Mouse (Mus musculus): ENCODE measurements around the gene Nipal3. TPM values are rescaled to one million over a fixed set of nuclear protein-coding genes. Genes with fewer than 3 reads are reported as not detected.

The Nipal3 gene
- polyA plus RNA-seq, 1 experiment from 2014 or later, result 5.2 TPM

DNA sequence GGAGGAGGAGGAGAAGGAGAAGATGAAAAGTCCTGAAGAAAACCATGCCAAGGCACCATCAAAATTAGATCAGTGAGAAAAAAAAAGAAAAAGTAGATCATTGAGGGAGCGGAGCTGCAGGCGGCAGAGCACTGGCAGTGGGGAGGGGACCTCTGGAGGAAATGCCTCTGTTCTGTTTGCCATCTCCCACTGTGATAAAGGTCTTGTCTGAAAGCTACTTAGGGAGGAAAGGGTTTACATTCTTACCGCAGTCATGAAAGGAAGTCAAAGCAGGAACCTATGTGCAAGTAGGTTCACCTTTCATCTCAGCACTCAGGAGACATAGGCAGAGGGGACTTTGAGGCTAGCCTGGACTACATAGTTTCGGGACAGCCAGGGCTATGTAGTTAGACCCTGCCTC lies 6.7 kb upstream of the Nipal3 start:
- H3K27me3 ChIP-seq, result no peaks in the 10 kb centered on the region
- 43% methylated on average over 4 of the region's 4 CpGs for WGBS
- H3K4me3 ChIP-seq, result no peak overlapping the region
- H3K9ac ChIP-seq, result no peak overlapping the region
- H3K4me1 ChIP-seq (replicated peaks), result no peaks in the 10 kb centered on the region
- no peaks in the 10 kb centered on the region for H3K36me3 ChIP-seq
- ATAC-seq (replicated peaks; ENCODE audit: insufficient number of reproducible peaks, insufficient read depth, low FRiP score, low read depth), result no peak
- no peaks in the 10 kb centered on the region for H3K9me3 ChIP-seq (replicated peaks)
- H3K4me2 ChIP-seq, result no peak overlapping the region
- H3K27ac ChIP-seq, result no peak overlapping the region

DNA sequence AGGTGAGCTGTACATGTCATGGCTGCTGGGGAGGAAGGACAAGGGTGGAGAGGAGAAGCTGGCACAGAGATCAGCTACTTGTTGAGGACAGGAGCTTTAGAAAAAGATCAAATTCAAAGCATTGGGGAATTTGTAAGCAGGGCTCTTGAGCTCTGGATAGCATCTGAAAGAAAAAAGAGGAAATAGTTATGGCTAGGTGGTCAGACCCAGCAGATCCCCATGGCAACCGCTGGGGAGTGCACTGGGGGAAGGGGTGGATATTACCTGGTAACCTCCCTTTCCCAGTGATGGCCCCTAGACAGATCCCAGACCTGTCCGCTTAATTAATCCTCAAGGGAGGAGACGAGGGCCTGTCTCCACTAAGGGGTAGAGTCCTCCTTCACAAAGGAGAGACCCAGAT lies 5.0 kb upstream of the Nipal3 start:
- Histone ChIP-seq H3K9me3 (replicated peaks) (no peaks in the 10 kb centered on the region), H3K9ac (no peak overlapping the region), H3K4me3 (no peak overlapping the region), H3K27me3 (no peaks in the 10 kb centered on the region), H3K27ac (no peak overlapping the region), H3K4me2 (no peak overlapping the region), H3K4me1 (replicated peaks) (peaks cover 8% of the 10 kb centered on the region; the same call in 1 of the 2 replicates), H3K36me3 (no peaks in the 10 kb centered on the region)
- 80% methylated on average over 3 of the region's 3 CpGs for WGBS
- ATAC-seq (replicated peaks; ENCODE audit: insufficient number of reproducible peaks, insufficient read depth, low FRiP score, low read depth), result no peak

DNA sequence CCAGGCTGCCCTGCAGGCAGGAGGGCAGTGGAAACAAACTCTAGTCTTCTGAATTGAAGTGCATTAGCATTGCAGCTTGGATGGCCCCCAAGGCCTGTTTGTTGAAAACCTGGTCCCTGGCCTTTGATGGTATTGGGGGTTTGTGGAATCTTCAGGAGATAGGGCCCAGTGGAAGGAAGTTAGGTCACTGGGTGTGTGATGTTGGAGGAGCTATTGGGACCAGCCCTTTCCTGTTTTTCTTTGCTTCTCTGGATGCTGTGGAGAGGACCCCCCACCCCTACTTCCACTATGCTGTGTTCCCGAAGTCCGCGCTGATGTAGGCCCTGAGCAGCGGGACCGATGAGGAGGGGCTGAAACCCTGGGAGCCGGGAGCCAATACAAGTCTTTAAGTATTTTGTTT lies 3.3 kb upstream of the Nipal3 start:
- Histone ChIP-seq H3K9me3 (replicated peaks) (no peaks in the 10 kb centered on the region), H3K4me3 (no peak overlapping the region), H3K27me3 (no peaks in the 10 kb centered on the region), H3K4me1 (replicated peaks) (peaks cover 16% of the 10 kb centered on the region), H3K27ac (no peak overlapping the region), H3K4me2 (no peak overlapping the region), H3K36me3 (no peaks in the 10 kb centered on the region), H3K9ac (no peak overlapping the region)
- 74% methylated on average over 6 of the region's 6 CpGs for WGBS
- ATAC-seq (replicated peaks; ENCODE audit: insufficient number of reproducible peaks, insufficient read depth, low FRiP score, low read depth), result no peak

GRCm38 (mm10) chr4:135495810-135496209 lies 972 bp upstream of the Nipal3 start:
- peak overlapping the region; percentile 81 for H3K4me2 ChIP-seq
- peaks cover 17% of the 10 kb centered on the region for H3K4me1 ChIP-seq (replicated peaks)
- H3K9me3 ChIP-seq (replicated peaks), result no peaks in the 10 kb centered on the region
- H3K27ac ChIP-seq, result no peak overlapping the region
- no peak for ATAC-seq (replicated peaks; ENCODE audit: insufficient number of reproducible peaks, insufficient read depth, low FRiP score, low read depth)
- no peaks in the 10 kb centered on the region for H3K36me3 ChIP-seq
- WGBS, result 26% methylated on average over 18 of the region's 18 CpGs
- no peak overlapping the region for H3K9ac ChIP-seq
- no peaks in the 10 kb centered on the region for H3K27me3 ChIP-seq
- H3K4me3 ChIP-seq, result no peak overlapping the region

- peak overlapping the region; percentile 81 for H3K4me2 ChIP-seq
- H3K9ac ChIP-seq, result no peak overlapping the region
- H3K27ac ChIP-seq, result no peak overlapping the region
- no peaks in the 10 kb centered on the region for H3K9me3 ChIP-seq (replicated peaks)
- H3K4me3 ChIP-seq, result peak overlapping the region; percentile 65
- no peak for ATAC-seq (replicated peaks; ENCODE audit: insufficient number of reproducible peaks, insufficient read depth, low FRiP score, low read depth)
- H3K27me3 ChIP-seq, result no peaks in the 10 kb centered on the region
- peaks cover 17% of the 10 kb centered on the region for H3K4me1 ChIP-seq (replicated peaks)
- 16% methylated on average over 9 of the region's 9 CpGs for WGBS
- H3K36me3 ChIP-seq, result no peaks in the 10 kb centered on the region; the same call in 1 of the 2 replicates
Measured at GRCm38 (mm10) chr4:135495397-135495791, 556 bp upstream of the Nipal3 start.

DNA sequence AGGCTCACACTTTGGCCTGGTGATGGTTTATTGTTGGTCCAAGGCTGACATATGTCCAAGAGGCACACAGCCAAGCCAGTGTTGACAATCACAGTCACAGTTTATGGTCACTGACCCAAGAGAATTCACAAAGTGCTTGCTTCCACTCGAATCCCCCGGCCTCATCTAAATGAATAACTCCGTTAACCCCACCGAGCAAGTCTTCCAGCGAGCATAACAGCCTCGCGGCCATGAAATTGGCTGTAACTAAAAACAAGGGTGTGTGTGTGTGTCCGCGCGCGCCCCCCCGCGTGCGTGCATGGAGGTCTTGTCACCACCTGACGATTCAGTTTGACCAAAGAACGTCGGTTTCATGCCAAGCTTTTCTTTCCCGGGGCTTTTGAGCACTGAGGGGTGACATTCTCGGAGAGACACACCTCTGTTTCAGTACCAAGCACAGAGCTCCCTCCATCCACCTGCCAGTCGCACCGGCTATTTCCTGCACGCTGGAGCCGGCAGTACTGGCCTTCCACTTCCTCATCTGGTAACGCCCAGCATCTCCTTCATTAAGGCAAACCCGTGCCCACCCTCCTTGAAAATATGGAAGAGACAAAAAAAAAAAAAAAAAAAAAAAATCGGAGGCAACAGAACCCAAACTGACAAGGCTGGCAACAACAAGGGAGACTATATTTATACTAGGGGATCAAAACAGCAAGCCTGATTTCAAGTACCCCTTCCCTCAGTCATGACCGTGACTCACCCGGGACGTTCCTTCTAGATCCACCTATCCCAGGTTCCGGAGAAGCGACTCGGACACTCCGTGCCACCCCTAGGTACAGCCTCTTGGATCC lies 932 bp downstream of the Nipal3 start:
- Histone ChIP-seq H3K27me3 (no peaks in the 10 kb centered on the region), H3K9me3 (replicated peaks) (no peaks in the 10 kb centered on the region), H3K36me3 (peaks cover 12% of the 10 kb centered on the region; the same call in 1 of the 2 replicates), H3K27ac (peak overlapping the region; percentile 53), H3K4me1 (replicated peaks) (peaks cover 17% of the 10 kb centered on the region), H3K4me2 (peak overlapping the region; percentile 81), H3K4me3 (peak overlapping the region; percentile 65), H3K9ac (peak overlapping the region; percentile 63)
- under 1% methylated on average over 33 of the region's 33 CpGs for WGBS
- ATAC-seq (replicated peaks; ENCODE audit: insufficient number of reproducible peaks, insufficient read depth, low FRiP score, low read depth), result 0 out of 2 replicates have a peak, but pooled peaks have one; percentile 20

GRCm38 (mm10) chr4:135493271-135493670 lies 1.6 kb downstream of the Nipal3 start:
- ATAC-seq (replicated peaks; ENCODE audit: insufficient number of reproducible peaks, insufficient read depth, low FRiP score, low read depth), result no peak
- 41% methylated on average over 4 of the region's 4 CpGs for WGBS
- Histone ChIP-seq H3K27me3 (no peaks in the 10 kb centered on the region), H3K4me3 (peak overlapping the region; percentile 65), H3K4me2 (peak overlapping the region; percentile 81), H3K9ac (0 out of 2 replicates have a peak overlapping the region, but pooled peaks have one; percentile 63), H3K4me1 (replicated peaks) (peaks cover 17% of the 10 kb centered on the region), H3K9me3 (replicated peaks) (no peaks in the 10 kb centered on the region), H3K36me3 (peaks cover 12% of the 10 kb centered on the region; the same call in 1 of the 2 replicates), H3K27ac (0 out of 2 replicates have a peak overlapping the region, but pooled peaks have one; percentile 53)

DNA sequence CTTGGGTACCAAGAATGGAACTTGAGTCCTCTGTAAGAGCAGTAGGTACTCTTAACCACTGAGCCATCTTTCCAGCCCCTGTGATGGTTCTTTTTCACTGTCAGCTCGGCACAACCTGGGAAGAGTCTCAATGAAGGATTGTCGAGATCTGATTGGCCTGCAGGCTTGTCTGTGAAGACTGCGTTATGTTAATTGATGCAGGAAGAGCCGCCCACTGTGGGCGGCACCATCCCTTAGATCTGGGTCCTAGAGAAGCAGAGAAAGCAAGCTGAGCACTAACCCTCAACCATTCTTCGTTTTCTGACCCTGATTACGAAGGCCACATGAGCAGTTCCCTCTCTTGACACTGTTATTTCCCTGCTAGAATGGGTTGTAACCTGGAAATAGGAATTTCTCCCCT lies 5.6 kb downstream of the Nipal3 start:
- Histone ChIP-seq H3K9ac (no peak overlapping the region), H3K27ac (no peak overlapping the region), H3K36me3 (peaks cover 12% of the 10 kb centered on the region; the same call in 1 of the 2 replicates), H3K27me3 (no peaks in the 10 kb centered on the region), H3K4me1 (replicated peaks) (peaks cover 9% of the 10 kb centered on the region), H3K4me3 (no peak overlapping the region), H3K9me3 (replicated peaks) (no peaks in the 10 kb centered on the region), H3K4me2 (no peak overlapping the region)
- WGBS, result 81% methylated on average over 7 of the region's 7 CpGs
- ATAC-seq (replicated peaks; ENCODE audit: insufficient number of reproducible peaks, insufficient read depth, low FRiP score, low read depth), result no peak

DNA sequence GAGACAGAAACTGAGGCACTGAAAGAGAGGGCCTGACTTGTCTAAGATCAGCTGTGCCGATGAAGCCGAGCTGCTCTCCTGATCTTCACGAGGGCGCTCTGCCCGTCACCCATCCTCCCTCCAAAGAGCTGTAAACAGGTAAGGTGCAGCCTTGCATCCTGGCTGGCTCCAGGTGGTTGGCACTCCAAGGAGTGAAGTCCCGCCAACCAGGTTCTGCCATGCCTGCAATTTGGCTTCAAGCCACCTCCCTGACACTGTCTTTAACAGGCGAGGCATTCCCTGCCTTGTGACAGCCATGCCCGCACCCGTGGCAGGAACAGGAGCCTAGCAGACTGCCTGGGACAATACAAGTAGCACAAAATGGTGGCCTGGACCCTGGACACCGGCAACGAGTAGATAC lies 8.5 kb downstream of the Nipal3 start:
- Histone ChIP-seq H3K9me3 (replicated peaks) (no peaks in the 10 kb centered on the region), H3K4me1 (replicated peaks) (0 out of 2 replicates have a peak, but pooled peaks cover 4% of the 10 kb centered on the region), H3K9ac (no peak overlapping the region), H3K36me3 (peaks cover 12% of the 10 kb centered on the region; the same call in 1 of the 2 replicates), H3K4me2 (no peak overlapping the region), H3K27ac (no peak overlapping the region), H3K4me3 (no peak overlapping the region), H3K27me3 (no peaks in the 10 kb centered on the region)
- WGBS, result 84% methylated on average over 11 of the region's 11 CpGs
- ATAC-seq (replicated peaks; ENCODE audit: insufficient number of reproducible peaks, insufficient read depth, low FRiP score, low read depth), result no peak

DNA sequence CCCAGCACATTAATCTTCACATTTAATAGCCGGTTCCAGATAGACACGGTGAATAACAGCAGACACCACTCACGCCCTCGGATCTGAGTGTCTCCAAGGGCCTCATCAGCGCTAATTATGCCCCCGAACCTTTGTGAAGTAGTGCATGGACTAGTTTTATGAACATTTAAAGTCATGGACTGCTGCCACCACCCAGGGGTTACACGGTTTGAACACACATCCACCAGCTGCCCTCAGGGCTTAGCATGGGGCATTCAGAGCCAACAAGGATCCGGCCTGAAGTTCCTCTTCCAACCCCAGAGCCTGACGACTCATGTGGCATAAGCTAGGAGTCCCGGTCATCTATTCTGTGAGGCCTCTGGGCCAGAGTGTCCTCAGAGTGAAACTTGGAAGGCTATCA lies 9.8 kb downstream of the Nipal3 start:
- Histone ChIP-seq H3K4me2 (no peak overlapping the region), H3K9ac (no peak overlapping the region), H3K4me3 (no peak overlapping the region), H3K27me3 (no peaks in the 10 kb centered on the region), H3K36me3 (peaks cover 11% of the 10 kb centered on the region; the same call in 1 of the 2 replicates), H3K9me3 (replicated peaks) (no peaks in the 10 kb centered on the region), H3K27ac (no peak overlapping the region), H3K4me1 (replicated peaks) (0 out of 2 replicates have a peak, but pooled peaks cover 4% of the 10 kb centered on the region)
- 75% methylated on average over 10 of the region's 10 CpGs for WGBS
- no peak for ATAC-seq (replicated peaks; ENCODE audit: insufficient number of reproducible peaks, insufficient read depth, low FRiP score, low read depth)

- H3K27me3 ChIP-seq, result no peaks in the 10 kb centered on the region
- no peaks in the 10 kb centered on the region for H3K36me3 ChIP-seq
- no peak overlapping the region for H3K4me3 ChIP-seq
- no peak for ATAC-seq (replicated peaks; ENCODE audit: insufficient number of reproducible peaks, insufficient read depth, low FRiP score, low read depth)
- 0 out of 2 replicates have a peak, but pooled peaks cover 4% of the 10 kb centered on the region for H3K4me1 ChIP-seq (replicated peaks)
- no peaks in the 10 kb centered on the region for H3K9me3 ChIP-seq (replicated peaks)
- H3K4me2 ChIP-seq, result no peak overlapping the region
- H3K27ac ChIP-seq, result no peak overlapping the region
- 77% methylated on average over 9 of the region's 9 CpGs for WGBS
- H3K9ac ChIP-seq, result no peak overlapping the region
Measured at GRCm38 (mm10) chr4:135480370-135480769, 14.5 kb downstream of the Nipal3 start.
